Mouse (Mus musculus): Measurements from ENCODE around the gene Icam1.

- no peak for TF ChIP-seq POLR2A (IDR thresholded peaks at IDR 0.05; ENCODE audit: extremely low read depth, insufficient read depth, low read length)
- no peak for TF ChIP-seq CTCF (IDR thresholded peaks at IDR 0.05; ENCODE audit: extremely low read depth, insufficient read depth, low read length)
These were observed 58.4 kb downstream of the Icam1 start for GRCm38 (mm10) chr9:21074173-21074572.
